Mouse (Mus musculus): ENCODE measurements around the gene Nudt22. TPM values are rescaled to one million over a fixed set of nuclear protein-coding genes. Genes with fewer than 3 reads are reported as not detected.
A peak's percentile ranks its signal among the peaks of the same experiment; 100 is the strongest.

Gene Nudt22
- polyA plus RNA-seq, 1 experiment from 2014 or later: 22.2 TPM

DNA sequence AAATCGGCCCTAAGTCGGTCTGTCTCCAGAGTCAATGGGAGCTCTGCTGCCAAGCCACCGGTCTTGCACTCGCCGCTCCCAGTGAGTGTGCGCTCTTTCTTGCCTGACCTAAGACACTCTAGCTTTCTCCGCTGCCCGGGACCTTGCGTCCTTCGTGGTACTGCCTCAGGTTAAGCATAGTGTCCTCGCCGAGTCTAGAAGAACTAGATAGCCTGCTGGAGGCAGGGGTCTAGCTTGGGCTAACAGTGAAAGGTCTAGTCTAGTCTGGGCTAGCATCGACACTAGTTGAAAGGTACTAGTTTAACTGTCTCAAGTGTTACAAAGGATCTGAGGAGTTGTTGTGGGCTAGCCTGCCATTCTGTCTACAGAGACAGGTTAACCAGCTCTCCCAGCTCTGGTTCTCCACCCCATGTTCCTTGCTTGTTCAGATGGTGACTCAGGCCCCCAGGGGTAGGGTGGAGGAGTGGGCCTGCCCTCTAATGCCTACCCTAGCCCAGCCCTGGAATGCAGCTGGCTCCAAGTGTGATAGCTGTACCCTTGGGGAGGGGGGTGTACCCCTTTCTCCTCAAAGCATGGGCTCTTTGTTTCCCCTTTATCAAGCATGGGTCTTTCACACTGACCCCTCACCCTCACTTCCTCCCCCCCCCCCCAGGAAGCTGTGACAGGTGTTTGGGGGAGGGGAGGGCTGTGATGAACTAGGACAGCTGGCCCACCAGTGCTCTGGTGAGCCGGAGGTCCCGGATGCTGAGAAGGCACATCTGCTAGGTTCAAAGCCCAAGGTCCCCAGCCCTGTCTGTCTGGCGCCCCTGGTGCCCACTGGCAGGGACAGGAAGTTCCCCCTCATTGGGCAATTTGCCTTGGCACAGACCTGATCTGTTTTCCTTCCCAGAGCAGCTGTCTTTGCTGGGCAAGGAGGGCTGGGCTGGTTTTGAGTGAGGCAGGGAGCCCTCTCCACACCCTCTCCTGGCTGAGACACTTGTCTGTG lies 20.1 kb downstream of the Nudt22 start, which contains the start of gene Plcb3:
Gene Plcb3 (minus strand): TSS at position 934 of the 985 bp plus-strand sequence.
- peak within 1 kb of the TSS; percentile 91 for H3K27ac ChIP-seq (ENCODE audit: low read depth, low read length)

GRCm38 (mm10) chr19:6974211-6975205 lies 21.4 kb downstream of the Nudt22 start, which contains the start of gene Ppp1r14b:
TSS of gene Ppp1r14b (plus strand) at chr19:6974968.
- peak within 1 kb of the TSS; percentile 82 for H3K4me3 ChIP-seq (ENCODE audit: low read length)
- peak within 1 kb of the TSS; percentile 87 for H3K9ac ChIP-seq (ENCODE audit: low read depth, low read length)
- peaks cover 50% of the 10 kb centered on the region for H3K4me1 ChIP-seq (ENCODE audit: control insufficient read depth, insufficient read depth, low read length)
- H3K36me3 ChIP-seq (ENCODE audit: control insufficient read depth, insufficient read depth, low read length): peaks cover 20% of the 10 kb centered on the region
- peak; percentile 51 for ATAC-seq (ENCODE audit: low FRiP score, low TSS enrichment)
- peak within 1 kb of the TSS; percentile 91 for H3K4me2 ChIP-seq (replicated peaks; ENCODE audit: low read depth, low read length)
- WGBS: under 1% methylated on average over 67 of the region's 84 CpGs
- peak within 1 kb of the TSS; percentile 91 for H3K27ac ChIP-seq (ENCODE audit: low read depth, low read length)
- no peaks in the 10 kb centered on the region for H3K9me3 ChIP-seq (ENCODE audit: control insufficient read depth, low read length)
- H3K27me3 ChIP-seq (ENCODE audit: control insufficient read depth, insufficient read depth, low read length): no peaks in the 10 kb centered on the region

More for the DNA sequence above, 20.1 kb downstream of the Nudt22 start, which contains the start of gene Plcb3:
- Histone ChIP-seq H3K4me2 (replicated peaks; ENCODE audit: low read depth, low read length) (peak within 1 kb of the TSS; percentile 91), H3K27me3 (ENCODE audit: control insufficient read depth, insufficient read depth, low read length) (no peaks in the 10 kb centered on the region), H3K9me3 (ENCODE audit: control insufficient read depth, low read length) (no peaks in the 10 kb centered on the region), H3K4me3 (ENCODE audit: low read length) (peak within 1 kb of the TSS; percentile 82), H3K9ac (ENCODE audit: low read depth, low read length) (peak within 1 kb of the TSS; percentile 87), H3K4me1 (ENCODE audit: control insufficient read depth, insufficient read depth, low read length) (peaks cover 42% of the 10 kb centered on the region), H3K36me3 (ENCODE audit: control insufficient read depth, insufficient read depth, low read length) (peaks cover 20% of the 10 kb centered on the region)
- ATAC-seq (ENCODE audit: low FRiP score, low TSS enrichment): no peak
- WGBS: under 1% methylated on average over 16 of the region's 16 CpGs

DNA sequence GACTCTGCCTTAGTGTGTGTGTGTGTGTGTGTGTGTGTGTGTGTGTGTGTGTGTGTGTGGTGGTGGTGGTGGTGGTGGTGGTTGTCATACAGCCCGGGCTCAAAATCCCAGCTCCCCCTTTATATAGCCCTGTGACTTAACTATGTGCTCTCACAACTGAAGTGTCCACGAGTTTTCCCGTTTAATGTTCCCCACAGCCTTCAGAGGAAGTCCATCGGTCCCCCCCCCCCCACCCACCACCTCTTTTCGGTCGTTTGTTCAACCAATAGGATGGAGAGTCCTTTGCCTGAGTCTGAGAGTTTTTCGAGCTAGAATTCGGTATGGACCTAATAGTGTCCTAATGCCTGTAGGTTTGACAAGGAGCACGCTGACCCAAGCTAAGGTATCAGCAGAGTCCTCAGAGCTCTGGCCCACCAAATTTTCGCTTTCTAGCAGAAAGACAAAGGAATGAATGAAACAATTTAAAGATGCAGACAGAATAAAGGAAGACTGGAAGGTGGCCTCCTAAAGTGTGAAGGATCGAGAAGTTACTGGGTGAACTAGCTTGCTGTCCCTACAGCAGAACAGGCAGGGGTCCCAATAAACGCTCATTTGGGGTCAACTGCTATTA lies 22.2 kb downstream of the Nudt22 start:
- Histone ChIP-seq H3K9me3 (ENCODE audit: control insufficient read depth, low read length) (no peaks in the 10 kb centered on the region), H3K4me2 (replicated peaks; ENCODE audit: low read depth, low read length) (peak overlapping the region; percentile 91), H3K36me3 (ENCODE audit: control insufficient read depth, insufficient read depth, low read length) (peaks cover 20% of the 10 kb centered on the region), H3K4me1 (ENCODE audit: control insufficient read depth, insufficient read depth, low read length) (peaks cover 50% of the 10 kb centered on the region), H3K9ac (ENCODE audit: low read depth, low read length) (peak overlapping the region; percentile 87; the same call in 1 of the 2 replicates), H3K4me3 (ENCODE audit: low read length) (peak overlapping the region; percentile 82), H3K27ac (ENCODE audit: low read depth, low read length) (no peak overlapping the region), H3K27me3 (ENCODE audit: control insufficient read depth, insufficient read depth, low read length) (no peaks in the 10 kb centered on the region)
- WGBS: 23% methylated on average over 11 of the region's 12 CpGs
- no peak for ATAC-seq (ENCODE audit: low FRiP score, low TSS enrichment)

DNA sequence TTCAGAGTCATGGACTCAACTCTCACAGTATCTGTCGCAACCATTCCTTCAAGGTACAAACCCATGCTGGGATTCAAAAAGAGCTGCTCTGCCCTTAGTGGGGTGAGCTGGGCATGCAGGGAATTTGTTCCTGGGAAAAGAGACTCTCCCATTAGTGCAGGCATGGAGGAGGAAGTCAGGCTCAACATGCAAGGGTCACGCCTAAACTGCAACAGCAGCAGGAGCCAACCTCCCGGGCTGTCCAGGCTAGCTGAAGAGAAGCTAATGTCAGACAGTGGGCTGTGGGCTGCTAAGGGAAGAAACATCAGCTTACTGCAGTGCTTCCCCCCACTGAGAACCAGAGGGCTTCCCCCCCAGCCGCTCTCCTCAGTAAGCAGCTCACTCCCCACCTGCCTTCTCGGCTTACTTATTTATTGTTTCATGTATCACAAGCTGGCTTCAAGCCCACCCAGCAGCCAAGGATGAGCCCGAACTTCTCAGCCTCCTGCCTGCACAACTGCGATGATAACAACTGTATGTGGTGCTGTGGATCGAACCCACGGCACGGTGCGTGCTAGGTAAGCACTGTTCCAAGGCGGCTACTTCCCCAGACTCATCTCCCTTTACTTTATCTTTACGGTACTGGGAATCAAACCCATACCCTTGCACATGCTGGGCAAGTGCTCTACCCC lies 23.5 kb downstream of the Nudt22 start:
- 69% methylated on average over 13 of the region's 13 CpGs for WGBS
- no peaks in the 10 kb centered on the region for H3K27me3 ChIP-seq (ENCODE audit: control insufficient read depth, insufficient read depth, low read length)
- no peak overlapping the region for H3K4me3 ChIP-seq (ENCODE audit: low read length)
- no peaks in the 10 kb centered on the region for H3K9me3 ChIP-seq (ENCODE audit: control insufficient read depth, low read length)
- no peak overlapping the region for H3K9ac ChIP-seq (ENCODE audit: low read depth, low read length)
- H3K36me3 ChIP-seq (ENCODE audit: control insufficient read depth, insufficient read depth, low read length): peaks cover 6% of the 10 kb centered on the region
- no peak overlapping the region for H3K27ac ChIP-seq (ENCODE audit: low read depth, low read length)
- peaks cover 46% of the 10 kb centered on the region for H3K4me1 ChIP-seq (ENCODE audit: control insufficient read depth, insufficient read depth, low read length)
- no peak overlapping the region for H3K4me2 ChIP-seq (replicated peaks; ENCODE audit: low read depth, low read length)
- no peak for ATAC-seq (ENCODE audit: low FRiP score, low TSS enrichment)

DNA sequence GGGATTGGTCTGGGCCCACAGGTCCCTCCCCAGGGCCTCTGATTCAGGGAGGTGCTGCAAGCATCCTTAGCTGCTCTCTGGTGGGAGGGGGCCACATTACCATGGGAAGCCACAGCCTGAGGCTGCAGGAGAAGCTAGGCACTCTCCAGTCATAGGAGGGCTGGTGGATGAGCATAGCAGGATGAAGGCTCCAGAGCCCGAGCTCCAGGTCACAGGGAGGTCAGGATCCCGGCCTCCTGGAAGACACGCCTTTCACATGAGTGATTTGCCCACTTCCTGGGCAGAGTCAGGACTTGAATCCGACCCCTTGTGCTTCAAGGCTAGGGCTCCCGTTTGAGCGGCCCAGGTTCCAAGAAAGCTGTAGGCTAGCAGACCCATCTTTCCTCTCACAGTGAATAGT lies 24.3 kb downstream of the Nudt22 start:
- Histone ChIP-seq H3K9me3 (ENCODE audit: control insufficient read depth, low read length) (no peaks in the 10 kb centered on the region), H3K9ac (ENCODE audit: low read depth, low read length) (peak overlapping the region; percentile 34; the same call in 1 of the 2 replicates), H3K4me3 (ENCODE audit: low read length) (no peak overlapping the region), H3K27me3 (ENCODE audit: control insufficient read depth, insufficient read depth, low read length) (no peaks in the 10 kb centered on the region), H3K27ac (ENCODE audit: low read depth, low read length) (no peak overlapping the region), H3K36me3 (ENCODE audit: control insufficient read depth, insufficient read depth, low read length) (peaks cover under 1% of the 10 kb centered on the region; the same call in 1 of the 2 replicates), H3K4me2 (replicated peaks; ENCODE audit: low read depth, low read length) (no peak overlapping the region), H3K4me1 (ENCODE audit: control insufficient read depth, insufficient read depth, low read length) (peaks cover 41% of the 10 kb centered on the region)
- ATAC-seq (ENCODE audit: low FRiP score, low TSS enrichment): no peak
- 10% methylated on average over 6 of the region's 6 CpGs for WGBS

DNA sequence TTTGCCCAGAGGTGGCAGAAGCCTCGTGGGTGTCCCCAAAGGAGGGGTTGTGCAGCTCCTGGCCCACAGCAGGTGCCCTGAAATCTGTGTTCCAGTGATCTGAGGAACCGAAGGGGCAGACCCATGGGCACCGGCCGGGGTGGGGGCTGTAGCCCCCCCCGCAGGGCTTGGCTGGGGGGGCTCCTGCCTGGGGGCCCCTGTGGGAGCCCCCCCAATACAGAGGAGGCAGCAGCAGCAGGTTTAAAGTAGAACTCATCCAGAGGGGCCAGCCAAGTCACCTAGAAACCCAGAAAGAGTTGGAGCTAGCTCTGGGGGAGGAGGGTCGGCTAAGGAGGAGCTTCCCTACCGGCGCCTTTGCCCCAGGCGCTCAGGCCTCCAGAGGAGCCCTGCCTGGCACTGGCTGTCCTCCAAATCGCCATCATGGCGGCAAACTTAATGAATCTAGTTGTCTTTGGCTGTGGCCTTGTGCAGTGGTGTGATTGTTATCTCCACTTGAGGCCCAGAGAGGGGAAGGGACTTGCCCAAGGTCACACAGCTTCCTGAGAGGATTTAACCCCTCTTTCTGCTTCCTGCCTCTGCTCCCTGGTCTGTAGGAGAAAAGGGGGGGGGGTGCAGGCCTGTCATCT lies 25.3 kb downstream of the Nudt22 start:
- peaks cover 10% of the 10 kb centered on the region for H3K36me3 ChIP-seq (ENCODE audit: control insufficient read depth, insufficient read depth, low read length)
- peak overlapping the region; percentile 42 for H3K9ac ChIP-seq (ENCODE audit: low read depth, low read length)
- H3K27ac ChIP-seq (ENCODE audit: low read depth, low read length): peak overlapping the region; percentile 37; the same call in 1 of the 2 replicates
- WGBS: 24% methylated on average over 11 of the region's 11 CpGs
- peak overlapping the region; percentile 80 for H3K4me2 ChIP-seq (replicated peaks; ENCODE audit: low read depth, low read length)
- no peaks in the 10 kb centered on the region for H3K27me3 ChIP-seq (ENCODE audit: control insufficient read depth, insufficient read depth, low read length)
- peaks cover 34% of the 10 kb centered on the region for H3K4me1 ChIP-seq (ENCODE audit: control insufficient read depth, insufficient read depth, low read length)
- H3K9me3 ChIP-seq (ENCODE audit: control insufficient read depth, low read length): no peaks in the 10 kb centered on the region
- H3K4me3 ChIP-seq (ENCODE audit: low read length): peak overlapping the region; percentile 64
- ATAC-seq (ENCODE audit: low FRiP score, low TSS enrichment): no peak

DNA sequence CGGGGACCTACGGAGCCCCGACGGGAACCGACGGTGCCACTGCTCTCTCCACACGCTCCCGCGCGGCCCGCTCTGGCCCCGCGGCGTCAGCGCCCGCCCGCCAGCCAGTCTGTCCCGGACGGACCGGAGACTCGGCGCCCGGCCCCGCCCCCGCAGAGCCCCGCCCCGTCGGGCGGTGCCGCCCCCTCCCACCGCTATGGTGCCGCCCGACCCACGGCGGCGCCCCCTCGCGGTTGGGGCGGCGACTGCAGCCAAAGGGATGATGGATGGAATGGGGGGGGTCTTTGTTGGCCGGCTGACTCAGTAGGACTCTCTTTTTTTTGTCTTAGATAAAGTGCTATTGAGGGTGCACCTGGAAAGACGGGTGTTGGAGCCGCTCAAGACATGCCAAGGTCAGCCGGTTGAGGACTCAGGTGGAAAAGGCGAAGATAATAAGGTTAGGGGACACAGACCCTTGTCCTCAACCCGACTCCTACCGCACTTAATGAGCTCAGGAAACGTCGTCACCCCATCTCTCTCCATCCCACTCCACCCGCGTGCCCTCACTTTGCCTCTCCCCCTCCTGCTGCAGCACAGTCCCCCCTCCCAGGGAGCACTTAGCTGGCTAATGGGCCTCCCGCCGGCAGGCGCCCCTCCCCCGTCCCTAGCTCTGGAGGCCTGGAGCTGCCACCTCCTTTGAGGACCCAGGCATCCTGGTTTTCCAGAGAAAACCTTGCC lies 26.1 kb downstream of the Nudt22 start:
- no peak overlapping the region; the same call in 1 of the 2 replicates for H3K27ac ChIP-seq (ENCODE audit: low read depth, low read length)
- H3K4me1 ChIP-seq (ENCODE audit: control insufficient read depth, insufficient read depth, low read length): peaks cover 34% of the 10 kb centered on the region
- ATAC-seq (ENCODE audit: low FRiP score, low TSS enrichment): peak; percentile 70
- H3K9ac ChIP-seq (ENCODE audit: low read depth, low read length): peak overlapping the region; percentile 71
- H3K4me2 ChIP-seq (replicated peaks; ENCODE audit: low read depth, low read length): peak overlapping the region; percentile 80
- H3K9me3 ChIP-seq (ENCODE audit: control insufficient read depth, low read length): no peaks in the 10 kb centered on the region
- peaks cover 16% of the 10 kb centered on the region for H3K36me3 ChIP-seq (ENCODE audit: control insufficient read depth, insufficient read depth, low read length)
- peak overlapping the region; percentile 64 for H3K4me3 ChIP-seq (ENCODE audit: low read length)
- WGBS: 1% methylated on average over 55 of the region's 55 CpGs
- no peaks in the 10 kb centered on the region for H3K27me3 ChIP-seq (ENCODE audit: control insufficient read depth, insufficient read depth, low read length)

Measured in kidney, embryonic 14.5 days (tissue).